Mouse (Mus musculus) layer of hippocampus, postnatal 25 days (tissue): Measurements from ENCODE around the gene Lcn5. TPM values are rescaled to one million over a fixed set of nuclear protein-coding genes. Genes with fewer than 3 reads are reported as not detected.
"Not testable (repeated sequence)": the region's sequence is repeated elsewhere in the genome, so short reads cannot be mapped to it uniquely, and the experiment has no call there.

Experiments
- DNase-seq, 2 experiments: peaks; one replicate each; pipeline ENCODE4 v3.0.0; 2022; ENCODE audit warnings: mixed read lengths in 2 of 2, low spot score in 1 of 2; ENCODE audit errors: extremely low spot score in 1 of 2
- total RNA-seq, 2 experiments: library from RNA; stranded (reverse); gene quantifications; 2 replicates each; pipeline ENCODE4 v1.2.3; 2021

Gene Lcn5
- total RNA-seq, 2 experiments from 2014 or later: not detected

DNA sequence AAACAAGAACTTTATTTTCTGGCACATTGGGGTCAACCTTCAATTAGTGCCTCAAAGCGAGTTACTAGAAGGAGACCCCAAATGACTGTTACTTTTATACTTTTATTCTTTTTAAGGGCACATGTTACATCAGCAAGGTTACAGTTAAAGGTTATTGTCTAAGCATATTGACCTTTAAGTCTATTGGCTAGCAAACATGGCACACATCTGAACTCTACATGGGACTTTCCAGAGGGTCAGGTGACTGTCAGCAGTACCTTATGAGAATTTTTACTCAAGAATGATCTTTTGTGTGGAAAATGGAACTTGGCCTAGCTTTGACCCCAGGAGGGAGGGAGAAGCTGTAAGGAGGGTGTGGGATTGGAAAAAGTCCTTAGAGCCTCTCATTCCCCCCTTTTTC is 8.8 kb downstream of the Lcn5 start:
- no peak for DNase-seq

DNA sequence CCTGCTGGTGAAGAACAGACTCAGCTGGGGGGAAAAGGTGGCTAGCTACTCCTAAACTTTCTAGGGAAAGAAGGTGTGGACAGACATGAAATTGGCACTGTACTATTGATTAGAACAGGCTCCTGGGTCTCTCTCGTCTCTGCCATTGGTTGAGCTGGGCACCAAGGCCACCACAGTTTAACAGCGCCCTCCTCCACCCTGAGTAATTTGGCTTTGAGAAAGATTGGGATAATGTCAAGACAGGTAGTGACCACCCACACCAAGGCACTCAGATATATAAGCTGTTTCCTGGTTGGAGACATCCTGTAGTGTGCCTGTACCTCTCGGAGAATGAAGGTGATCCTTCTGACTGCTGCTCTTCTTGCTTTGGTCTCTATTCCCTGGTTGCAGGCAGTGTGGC is 18.7 kb downstream of the Lcn5 start, which contains the start of gene Lcn6:
Lcn6 (plus strand) TSS at position 301 of the 400 bp plus-strand sequence.
- no peak for DNase-seq

DNA sequence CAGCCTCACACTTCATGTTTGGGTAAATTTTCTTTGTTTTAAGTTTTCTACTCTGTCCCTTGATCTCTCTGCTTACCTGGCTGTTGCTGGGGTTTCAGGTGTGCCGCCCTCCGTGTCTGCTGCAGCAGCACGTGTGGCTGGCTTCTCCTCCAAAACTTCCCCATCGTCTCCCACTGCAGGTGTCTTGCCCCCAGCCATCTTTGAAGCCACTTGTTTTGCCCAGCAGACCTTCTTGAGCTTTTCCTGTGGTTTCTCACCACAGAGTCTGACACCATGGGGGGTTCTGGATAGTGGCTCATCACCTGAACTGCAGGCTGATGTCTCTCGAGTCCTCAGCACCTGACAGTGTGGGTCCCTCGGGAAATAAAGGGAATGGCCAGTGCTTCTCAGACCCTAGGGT is 21.8 kb downstream of the Lcn5 start:
- no peak for DNase-seq

DNA sequence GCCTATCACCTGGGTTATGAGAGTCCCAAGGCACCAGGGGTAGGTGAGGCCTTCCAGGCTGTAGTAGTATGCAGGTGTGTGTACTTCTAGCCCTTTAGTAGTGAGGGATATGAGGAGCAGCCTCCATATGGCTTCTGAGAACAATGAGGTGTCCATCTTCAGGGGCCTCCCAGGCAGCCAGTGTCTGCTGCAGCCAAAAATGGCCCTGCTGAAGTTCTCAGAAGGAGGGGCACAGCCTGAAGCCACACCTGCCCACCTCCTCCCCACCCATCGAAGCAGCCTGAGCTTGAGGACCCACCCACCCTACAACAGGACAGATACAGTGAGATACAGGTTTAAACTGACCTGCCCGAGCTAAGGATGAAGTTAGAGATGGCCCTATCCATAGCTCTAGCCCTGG is 24.7 kb downstream of the Lcn5 start, which contains the start of gene Lcn10:
Lcn10 (plus strand) TSS at position 301 of the 400 bp plus-strand sequence.
- no peak for DNase-seq

DNA sequence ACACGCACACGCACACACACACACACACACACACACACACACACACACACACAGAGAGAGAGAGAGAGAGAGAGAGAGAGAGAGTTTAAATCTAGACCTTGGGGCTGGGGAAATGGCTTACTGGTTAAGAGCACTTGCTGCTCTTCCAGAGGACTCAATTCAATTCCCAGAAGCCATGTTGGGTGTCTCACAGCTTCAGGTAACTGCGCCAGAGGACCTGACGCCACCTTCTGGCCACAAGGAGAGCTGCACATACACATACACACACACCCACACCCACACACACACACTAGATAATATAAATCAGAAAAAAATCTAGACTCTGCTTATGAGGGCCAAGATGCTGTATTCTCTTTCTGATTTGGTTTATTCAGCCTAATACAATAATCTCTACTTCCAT is 29.2 kb downstream of the Lcn5 start:
- no peak for DNase-seq

DNA sequence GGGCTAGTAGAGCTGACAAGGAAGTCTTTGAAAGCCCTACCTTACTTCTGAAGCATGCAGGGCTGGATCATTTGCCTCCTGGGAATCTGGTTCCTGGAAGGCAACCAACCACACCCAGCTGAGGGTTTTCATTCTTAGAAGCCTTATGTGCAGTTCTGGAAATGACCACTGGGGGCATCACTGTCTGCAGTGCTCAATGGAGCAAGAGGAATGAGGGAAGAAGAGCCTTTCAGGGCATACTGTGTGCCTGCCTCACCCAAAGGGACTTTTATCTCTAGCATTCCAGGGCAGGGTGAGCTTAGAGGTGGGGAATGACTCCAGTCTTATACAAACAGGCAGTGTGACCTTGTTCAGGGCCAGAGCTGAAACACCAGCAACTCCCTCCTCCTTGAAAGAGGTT is 36.9 kb downstream of the Lcn5 start:
- peak; percentile 32 to 86 for DNase-seq

DNA sequence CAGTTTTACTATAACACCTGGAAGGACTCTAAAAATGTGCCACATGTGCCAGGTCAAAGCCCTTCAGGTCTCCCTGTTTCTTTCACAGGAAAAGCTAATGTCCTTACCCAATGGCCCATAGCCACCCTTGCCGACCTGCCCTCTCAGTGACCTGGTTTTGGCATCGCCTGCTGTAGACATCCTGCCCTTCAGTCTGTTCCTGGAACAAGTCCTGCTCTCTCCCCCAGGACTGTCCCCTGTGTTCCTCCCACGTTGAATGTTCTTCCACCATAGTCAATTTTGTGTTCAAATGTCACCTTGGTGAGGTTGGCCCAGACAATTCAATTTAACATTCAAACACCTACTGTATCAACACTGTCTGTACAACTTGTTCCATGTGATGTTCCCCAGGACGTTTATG is 39.2 kb downstream of the Lcn5 start:
- DNase-seq: no peak

DNA sequence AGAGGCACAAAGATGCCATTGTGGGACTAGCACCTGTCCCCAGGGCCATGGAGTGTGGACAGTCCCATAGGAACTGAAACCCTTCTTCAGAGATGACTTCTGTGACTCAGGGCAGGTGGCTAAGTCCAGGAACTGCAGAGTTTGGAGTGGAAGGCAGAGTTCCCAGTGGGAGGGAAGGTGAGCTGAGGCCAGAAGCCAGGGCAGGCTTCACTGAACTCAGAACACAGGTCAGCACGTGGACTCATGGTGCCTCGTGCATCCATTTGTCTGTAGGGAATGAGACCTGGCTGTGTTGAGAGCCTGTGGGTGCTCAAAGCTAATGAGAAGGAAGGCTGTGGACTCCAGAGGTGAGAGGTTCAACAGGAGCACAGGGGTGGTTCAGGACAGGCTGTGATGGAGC is 40.9 kb downstream of the Lcn5 start:
- DNase-seq: no peak

DNA sequence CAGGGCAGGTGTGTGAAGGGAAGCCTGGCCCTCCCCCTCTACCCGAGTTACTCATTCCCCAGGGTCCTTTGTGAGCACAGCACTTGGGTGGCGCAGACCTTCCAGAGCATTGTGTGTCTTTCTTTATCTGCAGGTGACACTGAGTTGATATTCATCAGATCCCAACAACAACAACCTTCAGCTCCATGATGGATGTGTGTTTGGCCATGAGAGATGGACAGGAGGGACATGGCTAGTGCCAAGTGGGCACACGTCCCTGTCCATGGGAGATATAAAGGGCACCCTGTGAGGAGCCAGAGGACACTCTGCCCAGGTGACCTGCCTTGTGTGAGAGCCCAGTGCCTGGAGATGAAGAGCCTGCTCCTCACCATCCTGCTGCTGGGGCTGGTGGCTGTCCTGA is 42.0 kb downstream of the Lcn5 start, which contains the start of gene Obp2a:
Obp2a (plus strand) TSS at position 301 of the 400 bp plus-strand sequence.
- DNase-seq: not testable (repeated sequence)

DNA sequence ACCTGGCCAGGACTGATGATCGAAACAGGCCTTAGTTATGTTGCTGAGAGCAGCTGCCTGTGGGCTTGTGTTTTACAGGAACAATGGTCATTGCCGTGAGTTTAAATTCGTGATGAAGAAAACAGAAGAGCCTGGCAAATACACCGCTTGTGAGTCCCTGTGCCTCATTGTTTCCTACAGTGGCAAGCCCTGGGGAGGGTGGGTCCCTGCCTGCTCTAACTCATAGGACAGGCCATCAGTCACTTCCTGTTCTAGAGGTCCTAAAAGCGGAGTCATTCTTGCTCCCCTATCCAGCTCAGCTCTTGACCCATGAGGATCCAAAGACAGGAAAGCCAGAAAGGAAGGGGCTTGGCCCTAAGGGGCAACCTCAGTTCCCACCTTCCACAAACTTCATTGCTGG is 43.2 kb downstream of the Lcn5 start:
- no peak for DNase-seq

DNA sequence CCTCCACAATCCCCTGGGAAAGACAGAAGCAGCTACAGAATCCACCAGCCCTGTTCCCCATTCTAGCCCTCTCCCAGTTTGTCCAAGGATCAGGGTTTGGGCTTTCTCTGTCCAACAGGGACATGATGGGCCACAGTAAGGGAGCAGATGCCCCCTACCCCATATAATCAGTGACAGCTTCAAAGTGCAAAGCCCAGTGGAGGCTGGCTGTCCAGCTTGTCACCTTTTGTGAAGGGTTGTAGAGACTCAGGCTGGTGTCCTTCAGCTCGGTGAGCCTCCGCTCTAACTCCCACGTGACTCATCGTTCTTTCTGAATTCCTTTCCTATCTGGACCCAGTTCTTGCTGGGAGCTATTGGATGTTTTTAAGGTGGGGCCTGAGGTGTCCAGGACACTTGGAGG is 46.0 kb downstream of the Lcn5 start:
- no peak for DNase-seq

DNA sequence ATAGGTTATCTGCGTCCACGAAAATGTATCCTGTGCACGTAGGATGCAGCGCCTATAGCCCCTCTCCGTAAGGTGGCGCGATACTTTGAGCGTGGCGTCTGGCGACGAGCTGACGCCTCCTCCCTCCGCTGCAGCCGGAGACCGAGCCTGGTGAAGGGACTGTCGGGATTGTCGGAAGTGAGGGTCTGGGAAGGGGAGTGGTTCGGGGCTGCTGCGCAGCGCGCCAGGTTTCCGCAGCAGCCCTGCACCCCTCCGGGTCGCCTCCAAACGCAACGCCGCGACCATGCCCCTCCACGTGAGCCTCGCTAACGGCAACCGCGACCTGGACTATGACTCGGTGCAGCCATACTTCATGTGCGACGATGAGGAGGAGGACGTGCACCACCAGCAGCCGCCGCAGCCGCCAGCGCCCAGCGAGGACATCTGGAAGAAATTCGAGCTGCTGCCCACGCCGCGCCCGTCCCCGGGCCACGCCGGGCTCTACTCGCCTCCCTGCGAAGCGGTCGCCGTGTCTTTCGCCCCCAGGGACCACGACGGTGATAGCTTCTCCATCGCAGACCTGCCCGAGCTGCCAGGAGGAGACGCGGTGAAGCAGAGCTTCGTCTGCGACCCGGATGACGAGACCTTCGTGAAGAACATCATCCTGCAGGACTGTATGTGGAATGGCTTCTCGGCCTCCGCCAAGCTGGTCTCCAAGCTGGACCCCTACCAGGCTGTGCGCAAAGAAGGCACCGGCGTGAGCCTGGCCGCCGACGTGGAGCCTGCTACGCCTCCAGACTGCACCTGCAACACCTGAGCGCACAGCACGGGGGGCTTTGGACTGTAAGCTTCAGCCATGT is 49.1 kb downstream of the Lcn5 start, which contains the start of gene Bmyc:
Bmyc (plus strand) TSS at position 97 of the 839 bp plus-strand sequence.
- DNase-seq: peak; percentile 69 to 80

DNA sequence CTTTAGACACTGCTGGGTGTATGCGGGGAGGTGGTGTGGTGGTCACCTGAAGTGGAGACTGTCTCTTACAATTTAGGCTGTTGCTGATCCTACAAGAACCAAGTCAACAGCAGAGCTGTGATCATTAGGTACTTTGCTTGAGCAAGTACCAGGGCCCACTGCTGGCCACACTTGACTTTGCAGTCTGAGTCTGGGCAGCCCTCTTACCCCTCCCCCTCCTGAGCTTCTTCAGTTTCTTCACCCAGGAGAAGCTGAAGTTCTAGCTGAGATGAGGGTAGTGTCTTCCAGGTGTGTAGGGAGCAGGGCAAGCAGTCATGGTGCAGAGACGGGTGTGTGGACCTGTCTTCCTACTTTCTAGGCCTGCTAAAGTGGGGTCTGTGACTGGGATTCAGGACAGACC is 50.4 kb downstream of the Lcn5 start:
- DNase-seq: no peak

DNA sequence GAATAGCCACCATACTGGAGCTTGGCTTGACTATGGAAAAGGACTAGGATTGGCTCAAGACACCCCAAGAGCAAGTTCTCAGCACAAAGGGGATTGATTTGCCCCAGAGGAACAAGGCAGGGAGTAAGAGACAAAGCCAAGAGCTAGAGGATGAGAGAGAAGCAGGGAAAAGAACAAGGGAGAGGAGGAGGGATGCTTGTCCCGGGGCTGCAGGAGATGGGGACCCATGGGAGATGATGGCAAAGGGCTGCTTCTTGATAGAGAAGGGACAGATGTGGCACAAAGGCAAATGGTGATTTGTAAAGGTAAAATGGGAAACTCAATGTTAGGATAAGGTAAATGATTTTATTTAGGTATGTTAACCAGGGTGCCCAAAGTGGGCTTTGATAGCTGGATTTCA is 51.3 kb downstream of the Lcn5 start:
- not testable (repeated sequence) for DNase-seq

DNA sequence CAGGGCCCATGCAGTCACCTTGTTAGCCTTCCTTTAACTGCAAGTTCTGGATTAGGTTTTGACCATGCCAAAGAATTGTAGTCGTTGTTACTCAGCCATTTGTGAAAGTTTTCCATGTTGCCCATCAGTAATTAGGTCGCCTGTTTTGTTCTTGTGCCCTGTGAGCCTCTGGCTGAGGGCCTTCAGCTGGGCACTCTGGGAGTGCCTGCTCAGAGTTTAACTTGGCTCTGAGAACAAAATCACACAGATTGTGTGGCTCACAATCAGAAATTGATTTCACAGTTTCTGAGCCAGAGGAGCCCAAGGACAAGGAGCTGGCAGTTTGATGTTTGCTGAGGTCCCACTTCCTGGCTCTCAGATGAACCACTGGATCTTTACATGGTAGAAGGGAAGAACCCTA is 52.0 kb downstream of the Lcn5 start:
- not testable (repeated sequence) for DNase-seq

Other genes starting within 250 kb of the Lcn5 start
- under 1 TPM; 0.12 to 0.49 TPM for gene Fut7, start 234.7 kb upstream of the Lcn5 start, total RNA-seq
- 100 to 1,000 TPM; 160 to 172 TPM for gene Abca2, start 229.2 kb upstream of the Lcn5 start, total RNA-seq
- under 1 TPM; 0.47 to 0.73 TPM for gene Clic3, start 201.1 kb upstream of the Lcn5 start, total RNA-seq
- gene Paxx, start 196.9 kb upstream of the Lcn5 start, total RNA-seq: 10 to 100 TPM; 56.6 to 58.9 TPM
- gene Ptgds, start 187.9 kb upstream of the Lcn5 start, total RNA-seq: 100 to 1,000 TPM; 329 to 404 TPM
- gene Lcn12, start 164.0 kb upstream of the Lcn5 start, total RNA-seq: not detected
- gene Fbxw5, start 157.2 kb upstream of the Lcn5 start, total RNA-seq: 100 to 1,000 TPM; 114 to 131 TPM
- gene C8g, start 156.2 kb upstream of the Lcn5 start, total RNA-seq: 1 to 10 TPM in 1 of 2 experiments, under 1 TPM in 1; 0.87 to 1.1 TPM
- 10 to 100 TPM in 1 of 2 experiments, 1 to 10 TPM in 1; 9.5 to 10.5 TPM for gene Traf2, start 111.0 kb upstream of the Lcn5 start, total RNA-seq
- gene Edf1, start 100.1 kb upstream of the Lcn5 start, total RNA-seq: 100 to 1,000 TPM; 211 to 232 TPM
- gene Mamdc4, start 83.1 kb upstream of the Lcn5 start, total RNA-seq: 1 to 10 TPM; 1.9 to 2.3 TPM
- 10 to 100 TPM; 67.9 to 75.4 TPM for gene Phpt1, start 82.7 kb upstream of the Lcn5 start, total RNA-seq
- gene Ajm1, start 76.2 kb upstream of the Lcn5 start, total RNA-seq: 100 to 1,000 TPM; 104 to 117 TPM
- 100 to 1,000 TPM; 128 to 145 TPM for gene Rabl6, start 49.4 kb upstream of the Lcn5 start, total RNA-seq
- not detected for gene Ccdc183, start 40.3 kb upstream of the Lcn5 start, total RNA-seq
- gene Tmem141, start 35.9 kb upstream of the Lcn5 start, total RNA-seq: 10 to 100 TPM; 21.3 to 24.7 TPM
- gene Fcna, start 29.9 kb upstream of the Lcn5 start, total RNA-seq: under 1 TPM; 0.44 to 0.80 TPM
- not detected for gene Lcn8, start 4.8 kb upstream of the Lcn5 start, total RNA-seq
- not detected for gene Lcn6, start 18.8 kb downstream of the Lcn5 start, total RNA-seq
- not detected for gene Lcn10, start 24.8 kb downstream of the Lcn5 start, total RNA-seq
- gene Obp2a, start 42.1 kb downstream of the Lcn5 start, total RNA-seq: not detected
- gene Bmyc, start 48.8 kb downstream of the Lcn5 start, total RNA-seq: 100 to 1,000 TPM in 1 of 2 experiments, 10 to 100 TPM in 1; 98.1 to 104 TPM
- gene Obp2b, start 79.1 kb downstream of the Lcn5 start, total RNA-seq: not detected
- gene Lcn3, start 107.6 kb downstream of the Lcn5 start, total RNA-seq: not detected
- not detected for gene Lcn11, start 119.1 kb downstream of the Lcn5 start, total RNA-seq
- not detected for gene Gm13539, start 124.3 kb downstream of the Lcn5 start, total RNA-seq
- not detected for gene Glt6d1, start 157.9 kb downstream of the Lcn5 start, total RNA-seq
- not detected for gene Lcn9, start 165.2 kb downstream of the Lcn5 start, total RNA-seq
- not detected for gene Sohlh1, start 189.3 kb downstream of the Lcn5 start, total RNA-seq
- gene Kcnt1, start 205.8 kb downstream of the Lcn5 start, total RNA-seq: 10 to 100 TPM; 33.6 to 37.2 TPM